Mouse (Mus musculus): ENCODE results near the gene Smarca4. TPM values are rescaled to one million over a fixed set of nuclear protein-coding genes. Genes with fewer than 3 reads are reported as not detected.

Smarca4 gene
- total and polyA plus RNA-seq, 2 experiments from 2014 or later: 84.9 to 195 TPM

DNA sequence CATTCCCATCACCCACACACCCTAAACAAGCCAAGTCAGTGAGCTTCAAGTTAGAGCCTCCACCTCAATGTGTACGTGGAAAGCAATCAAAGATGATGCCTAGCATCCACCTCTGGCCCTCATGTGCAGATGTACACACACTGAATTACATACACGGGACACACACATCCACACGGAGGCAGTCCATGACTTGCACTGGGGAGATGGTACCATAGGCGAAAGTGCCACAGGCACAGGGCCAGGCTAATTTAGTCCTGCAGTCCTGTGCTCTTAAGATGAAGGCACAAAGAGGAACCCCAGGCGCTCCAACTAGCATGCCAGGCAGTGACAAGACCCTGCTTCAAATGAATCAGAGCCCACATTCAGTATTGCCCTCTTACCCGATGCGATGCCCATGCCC, 87.5 kb downstream of the Smarca4 start:
- Histone ChIP-seq H3K27ac (ENCODE audit: low read depth, low read length) (no peak overlapping the region), H3K27me3 (ENCODE audit: insufficient read depth, low read length) (no peaks in the 10 kb centered on the region), H3K9ac (replicated peaks; ENCODE audit: low read length, poor library complexity, severe bottlenecking) (no peak overlapping the region), H3K9me3 (ENCODE audit: low read length) (no peaks in the 10 kb centered on the region), H3K4me2 (ENCODE audit: low read depth, low read length, poor library complexity, severe bottlenecking) (no peak overlapping the region), H3K4me3 (ENCODE audit: low read depth, low read length) (no peak overlapping the region), H3K4me1 (ENCODE audit: insufficient read depth, low read length) (no peaks in the 10 kb centered on the region), H3K36me3 (ENCODE audit: insufficient read depth, low read length) (peaks cover 60% of the 10 kb centered on the region)
- ATAC-seq (ENCODE audit: low FRiP score): no peak
- 94% methylated on average over 7 of the region's 7 CpGs for WGBS
- DNase-seq (ENCODE audit: low spot score): no peak
- no peak for TF ChIP-seq CTCF (IDR thresholded peaks at IDR 0.05)

GRCm38 (mm10) chr9:21706085-21706484, 90.1 kb downstream of the Smarca4 start:
- no peak overlapping the region for H3K4me3 ChIP-seq (ENCODE audit: low read depth, low read length)
- no peaks in the 10 kb centered on the region for H3K4me1 ChIP-seq (ENCODE audit: insufficient read depth, low read length)
- H3K4me2 ChIP-seq (ENCODE audit: low read depth, low read length, poor library complexity, severe bottlenecking): no peak overlapping the region
- no peaks in the 10 kb centered on the region for H3K27me3 ChIP-seq (ENCODE audit: insufficient read depth, low read length)
- no peak overlapping the region for H3K9ac ChIP-seq (replicated peaks; ENCODE audit: low read length, poor library complexity, severe bottlenecking)
- H3K36me3 ChIP-seq (ENCODE audit: insufficient read depth, low read length): peaks cover 43% of the 10 kb centered on the region
- WGBS: 77% methylated on average over 4 of the region's 4 CpGs
- ATAC-seq (ENCODE audit: low FRiP score) (no peak), DNase-seq (ENCODE audit: low spot score) (no peak)
- no peaks in the 10 kb centered on the region for H3K9me3 ChIP-seq (ENCODE audit: low read length)
- no peak overlapping the region for H3K27ac ChIP-seq (ENCODE audit: low read depth, low read length)
- TF ChIP-seq CTCF (IDR thresholded peaks at IDR 0.05): no peak

- Histone ChIP-seq H3K36me3 (ENCODE audit: insufficient read depth, low read length) (peaks cover 36% of the 10 kb centered on the region), H3K27me3 (ENCODE audit: insufficient read depth, low read length) (no peaks in the 10 kb centered on the region), H3K9ac (replicated peaks; ENCODE audit: low read length, poor library complexity, severe bottlenecking) (no peak overlapping the region), H3K4me2 (ENCODE audit: low read depth, low read length, poor library complexity, severe bottlenecking) (no peak overlapping the region), H3K27ac (ENCODE audit: low read depth, low read length) (no peak overlapping the region), H3K4me1 (ENCODE audit: insufficient read depth, low read length) (no peaks in the 10 kb centered on the region), H3K9me3 (ENCODE audit: low read length) (no peaks in the 10 kb centered on the region), H3K4me3 (ENCODE audit: low read depth, low read length) (no peak overlapping the region)
- DNase-seq (ENCODE audit: low spot score) (no peak), ATAC-seq (ENCODE audit: low FRiP score) (no peak)
- TF ChIP-seq CTCF (IDR thresholded peaks at IDR 0.05): no peak
- WGBS: 88% methylated on average over 8 of the region's 8 CpGs
These were observed 90.8 kb downstream of the Smarca4 start for GRCm38 (mm10) chr9:21706586-21707265.

- ATAC-seq (ENCODE audit: low FRiP score) (no peak), DNase-seq (ENCODE audit: low spot score) (no peak)
- Histone ChIP-seq H3K9ac (replicated peaks; ENCODE audit: low read length, poor library complexity, severe bottlenecking) (no peak overlapping the region), H3K4me3 (ENCODE audit: low read depth, low read length) (no peak overlapping the region), H3K36me3 (ENCODE audit: insufficient read depth, low read length) (peaks cover 14% of the 10 kb centered on the region), H3K27ac (ENCODE audit: low read depth, low read length) (no peak overlapping the region), H3K4me1 (ENCODE audit: insufficient read depth, low read length) (no peaks in the 10 kb centered on the region), H3K9me3 (ENCODE audit: low read length) (no peaks in the 10 kb centered on the region), H3K27me3 (ENCODE audit: insufficient read depth, low read length) (no peaks in the 10 kb centered on the region), H3K4me2 (ENCODE audit: low read depth, low read length, poor library complexity, severe bottlenecking) (no peak overlapping the region)
- no peak for TF ChIP-seq CTCF (IDR thresholded peaks at IDR 0.05)
- WGBS: 96% methylated on average over 3 of the region's 3 CpGs
These were observed 93.4 kb downstream of the Smarca4 start for GRCm38 (mm10) chr9:21709340-21709739.

DNA sequence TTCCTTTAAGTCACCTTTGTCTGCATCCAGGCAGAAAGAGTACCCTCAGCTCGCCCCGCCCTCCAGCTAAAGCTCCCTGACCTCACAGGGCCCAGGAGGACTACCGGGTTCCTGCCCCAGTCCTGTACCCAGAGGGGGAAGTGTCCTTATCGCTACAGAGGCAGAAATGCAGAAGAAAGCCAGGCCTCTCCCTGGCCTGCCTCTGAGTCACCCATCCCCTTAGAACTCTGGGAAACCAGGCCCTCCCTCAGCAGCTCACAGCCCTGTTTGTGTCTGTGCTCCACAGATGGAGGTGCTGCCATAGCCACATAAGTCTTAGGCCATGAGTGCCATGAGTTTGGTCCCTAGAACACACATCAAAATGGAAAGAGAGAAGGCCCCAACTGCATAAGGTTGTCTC, 99.3 kb downstream of the Smarca4 start:
- 80% methylated on average over 4 of the region's 4 CpGs for WGBS

DNA sequence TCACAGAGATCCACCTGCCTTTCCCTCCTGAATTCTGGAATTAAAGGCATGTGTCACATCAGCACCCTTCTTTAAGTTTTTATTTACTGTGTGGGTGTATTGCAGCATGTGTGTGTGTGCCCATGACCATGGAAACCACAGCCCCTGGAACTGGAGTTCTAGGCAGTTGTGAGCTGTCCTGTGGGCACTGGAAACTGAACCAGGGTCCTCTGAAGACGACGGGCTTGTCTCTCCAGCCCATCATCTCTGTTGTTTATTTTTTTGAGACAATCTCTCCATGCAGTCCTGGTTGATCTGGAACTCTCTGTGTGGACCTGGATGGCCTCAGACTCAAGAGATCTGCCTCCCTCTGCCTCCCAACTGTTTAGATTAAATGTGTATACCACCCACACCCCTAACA, 101.0 kb downstream of the Smarca4 start:
- DNase-seq (ENCODE audit: low spot score) (no peak), ATAC-seq (ENCODE audit: low FRiP score) (no peak)
- no peak overlapping the region for H3K27ac ChIP-seq (ENCODE audit: low read depth, low read length)
- no peaks in the 10 kb centered on the region for H3K36me3 ChIP-seq (ENCODE audit: insufficient read depth, low read length)
- H3K4me2 ChIP-seq (ENCODE audit: low read depth, low read length, poor library complexity, severe bottlenecking): no peak overlapping the region
- H3K4me1 ChIP-seq (ENCODE audit: insufficient read depth, low read length): no peaks in the 10 kb centered on the region
- no peak overlapping the region for H3K9ac ChIP-seq (replicated peaks; ENCODE audit: low read length, poor library complexity, severe bottlenecking)
- TF ChIP-seq CTCF (IDR thresholded peaks at IDR 0.05): no peak
- no peaks in the 10 kb centered on the region for H3K9me3 ChIP-seq (ENCODE audit: low read length)
- H3K27me3 ChIP-seq (ENCODE audit: insufficient read depth, low read length): no peaks in the 10 kb centered on the region
- WGBS: 78% methylated on average over 2 of the region's 2 CpGs
- no peak overlapping the region for H3K4me3 ChIP-seq (ENCODE audit: low read depth, low read length)

More for the DNA sequence above, 99.3 kb downstream of the Smarca4 start:
- Histone ChIP-seq H3K9ac (replicated peaks; ENCODE audit: low read length, poor library complexity, severe bottlenecking) (no peak overlapping the region), H3K27ac (ENCODE audit: low read depth, low read length) (no peak overlapping the region), H3K9me3 (ENCODE audit: low read length) (no peaks in the 10 kb centered on the region), H3K4me2 (ENCODE audit: low read depth, low read length, poor library complexity, severe bottlenecking) (no peak overlapping the region), H3K36me3 (ENCODE audit: insufficient read depth, low read length) (no peaks in the 10 kb centered on the region), H3K27me3 (ENCODE audit: insufficient read depth, low read length) (no peaks in the 10 kb centered on the region), H3K4me3 (ENCODE audit: low read depth, low read length) (no peak overlapping the region), H3K4me1 (ENCODE audit: insufficient read depth, low read length) (no peaks in the 10 kb centered on the region)
- TF ChIP-seq CTCF (IDR thresholded peaks at IDR 0.05): no peak
- DNase-seq (ENCODE audit: low spot score) (no peak), ATAC-seq (ENCODE audit: low FRiP score) (no peak)

Measured in midbrain, postnatal 0 days (tissue).